Comparison of ENCODE assay signal across 8 mouse cellular contexts in genomic region chr1:181615866-181616491, GRCm38 (mm10). TPM values are rescaled to one million over a fixed set of nuclear protein-coding genes. Genes with fewer than 3 reads are reported as not detected.
A peak's percentile ranks its signal among the peaks of the same experiment; 100 is the strongest.
DNase-seq lines count a peak whose midpoint lies in the region; ATAC-seq and TF ChIP-seq lines count a peak whose summit lies in the region.

No protein-coding gene starts in this region.

- H3K9me3 ChIP-seq in kidney, embryonic 14.5 days (ENCODE audit: control insufficient read depth, low read length) = no peaks in the 10 kb centered on the region

- peak; percentile 80 for DNase-seq in CD4-positive, CD25-positive, alpha-beta regulatory T cell, adult 2 months (ENCODE audit: low read depth, low spot score)
- DNase-seq in cerebellum, postnatal 4 days (ENCODE audit: low spot score in 2 of 2) = peak; percentile 58 to 81
- DNase-seq in gastrocnemius, adult 2 months = peak; percentile 71
- peak; percentile 37 for DNase-seq in liver, adult 2 months (ENCODE audit: extremely low read depth, low read depth, low spot score)
- DNase-seq in ovary, adult 18-20 months (ENCODE audit: low spot score) = peak; percentile 11
- peak; percentile 37 to 73 for DNase-seq in thymus, postnatal 10 days (ENCODE audit: low spot score in 2 of 2)

- no peak overlapping the region for H3K4me2 ChIP-seq in kidney, embryonic 14.5 days (replicated peaks; ENCODE audit: low read depth, low read length)

- peak; percentile 84 for ATAC-seq in activated CD4-positive, CD25-positive, alpha-beta regulatory T cell, adult 4 months
- 0 out of 2 replicates have a peak, but pooled peaks have one; percentile 46 for ATAC-seq in kidney, embryonic 14.5 days (ENCODE audit: low FRiP score, low TSS enrichment)

- H3K36me3 ChIP-seq in kidney, embryonic 14.5 days (ENCODE audit: control insufficient read depth, insufficient read depth, low read length) = no peaks in the 10 kb centered on the region
- no peaks in the 10 kb centered on the region for H3K36me3 ChIP-seq in liver, adult 2 months (ENCODE audit: control insufficient read depth, insufficient read depth, low read length)

- intact Hi-C loops in gastrocnemius, adult 2 months (cut with DNase I) = loop anchor here (5.0 kb wide), 1 partner anchor 344 kb away; no protein-coding TSS in a partner anchor

- no peaks in the 10 kb centered on the region for H3K79me2 ChIP-seq in liver, adult 2 months (ENCODE audit: control insufficient read depth, insufficient read depth, low read length)

- no peak overlapping the region for H3K4me3 ChIP-seq in gastrocnemius, adult 2 months
- H3K4me3 ChIP-seq in kidney, embryonic 14.5 days (ENCODE audit: low read length) = no peak overlapping the region
- H3K4me3 ChIP-seq in liver, adult 2 months (ENCODE audit: insufficient read depth, low read depth, low read length) = no peak overlapping the region

- TF ChIP-seq POLR2A in liver, adult 2 months (IDR thresholded peaks at IDR 0.05; ENCODE audit: extremely low read depth, insufficient read depth, low read length) = no peak

- H3K9ac ChIP-seq in kidney, embryonic 14.5 days (ENCODE audit: low read depth, low read length) = no peak overlapping the region
- no peak overlapping the region for H3K9ac ChIP-seq in liver, adult 2 months (ENCODE audit: low read depth, low read length)

- TF ChIP-seq CTCF in gastrocnemius, adult 2 months (IDR thresholded peaks at IDR 0.05) = peak; percentile 94
- peak; percentile 72 for TF ChIP-seq CTCF in liver, adult 2 months (IDR thresholded peaks at IDR 0.05; ENCODE audit: low read depth, low read length)

- H3K27me3 ChIP-seq in kidney, embryonic 14.5 days (ENCODE audit: control insufficient read depth, insufficient read depth, low read length) = no peaks in the 10 kb centered on the region
- H3K27me3 ChIP-seq in liver, adult 2 months (ENCODE audit: control insufficient read depth, insufficient read depth, low read length) = no peaks in the 10 kb centered on the region

- WGBS in kidney, embryonic 14.5 days = 41% methylated on average over 11 of the region's 11 CpGs
- 39% methylated on average over 11 of the region's 11 CpGs for WGBS in liver, adult 2 months

- no peak overlapping the region for H3K27ac ChIP-seq in gastrocnemius, adult 2 months
- no peak overlapping the region for H3K27ac ChIP-seq in kidney, embryonic 14.5 days (ENCODE audit: low read depth, low read length)
- H3K27ac ChIP-seq in liver, adult 2 months (replicated peaks; ENCODE audit: insufficient read depth, low read depth, low read length) = no peak overlapping the region

- 0 out of 2 replicates have a peak, but pooled peaks cover 4% of the 10 kb centered on the region for H3K4me1 ChIP-seq in kidney, embryonic 14.5 days (ENCODE audit: control insufficient read depth, insufficient read depth, low read length)
- no peaks in the 10 kb centered on the region for H3K4me1 ChIP-seq in liver, adult 2 months (ENCODE audit: control insufficient read depth, insufficient read depth, low read length)

RNA-seq across cellular contexts. Expression of gene Dnah14, which starts 39.6 kb away (rescaled TPM):
- polyA plus RNA-seq in activated CD4-positive, CD25-positive, alpha-beta regulatory T cell, adult 4 months (2017; shearing (Covaris generic)) = 1 to 10 TPM; 3.2 to 4.8 TPM
- total RNA-seq in gastrocnemius, adult 2 months (2021) = not detected
- 1.8 and 1.9 TPM in 2 replicates for polyA plus RNA-seq in kidney, embryonic 14.5 days (2014; fragmentation: Nextera tagmentation; extraction: Ambion mirVana)
- total RNA-seq in liver, adult 2 months (2014; rRNA removed) = not detected in 2 replicates
- not detected in 2 replicates for polyA plus RNA-seq in liver, adult 2 months (2012; rRNA removed)

Comparison
In these comparisons a context has a peak if more than half of its experiments do, and no peak if none do; other contexts are left out.
1. DNase-seq: peak in every context shown above with its lines; median percentile 80 in CD4-positive, CD25-positive, alpha-beta regulatory T cell, adult 2 months; 71 in gastrocnemius, adult 2 months; 70 in cerebellum, postnatal 4 days; 55 in thymus, postnatal 10 days; 37 in liver, adult 2 months; 11 in ovary, adult 18-20 months.